Mouse (Mus musculus) retina, postnatal 7 days (tissue): ENCODE data around the gene Stx19.
A peak's percentile ranks its signal among the peaks of the same experiment; 100 is the strongest.

ENCODE experiments used
- DNase-seq: peaks from one replicate; pipeline ENCODE4 v3.0.0-alpha.2; 2012; ENCODE audit warnings: low read depth, low spot score

The Stx19 gene

DNA sequence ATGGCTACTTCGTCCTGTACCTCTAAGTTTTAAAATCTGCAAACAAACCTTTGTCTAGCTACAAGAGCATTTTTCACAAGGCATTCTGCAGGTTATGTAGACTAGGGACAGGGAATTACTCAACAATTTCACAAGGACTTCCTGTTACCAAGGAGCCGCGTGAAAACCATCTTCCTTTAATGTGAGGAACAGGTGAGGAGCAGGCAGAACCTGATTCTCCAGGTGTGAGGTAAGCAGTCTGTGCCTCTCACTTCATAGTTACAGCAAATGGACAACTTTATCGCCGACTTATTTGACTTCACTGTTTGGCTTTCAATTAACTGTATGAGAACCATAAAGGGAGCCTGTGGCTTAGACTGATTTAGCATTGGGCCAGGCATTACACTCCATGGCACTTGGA, at the start of gene Stx19:
Gene Stx19, plus strand, starts transcription at position 186 of the 400 bp plus-strand sequence.
- DNase-seq: no peak

- DNase-seq: no peak
Observed at GRCm38 (mm10) chr16:62773462-62773861, 41.0 kb upstream of the Stx19 start.

GRCm38 (mm10) chr16:62776034-62776433, 38.4 kb upstream of the Stx19 start:
- no peak for DNase-seq

GRCm38 (mm10) chr16:62778282-62778681, 36.2 kb upstream of the Stx19 start:
- DNase-seq: no peak

- no peak for DNase-seq
Observed at GRCm38 (mm10) chr16:62782229-62782628, 32.2 kb upstream of the Stx19 start.

DNA sequence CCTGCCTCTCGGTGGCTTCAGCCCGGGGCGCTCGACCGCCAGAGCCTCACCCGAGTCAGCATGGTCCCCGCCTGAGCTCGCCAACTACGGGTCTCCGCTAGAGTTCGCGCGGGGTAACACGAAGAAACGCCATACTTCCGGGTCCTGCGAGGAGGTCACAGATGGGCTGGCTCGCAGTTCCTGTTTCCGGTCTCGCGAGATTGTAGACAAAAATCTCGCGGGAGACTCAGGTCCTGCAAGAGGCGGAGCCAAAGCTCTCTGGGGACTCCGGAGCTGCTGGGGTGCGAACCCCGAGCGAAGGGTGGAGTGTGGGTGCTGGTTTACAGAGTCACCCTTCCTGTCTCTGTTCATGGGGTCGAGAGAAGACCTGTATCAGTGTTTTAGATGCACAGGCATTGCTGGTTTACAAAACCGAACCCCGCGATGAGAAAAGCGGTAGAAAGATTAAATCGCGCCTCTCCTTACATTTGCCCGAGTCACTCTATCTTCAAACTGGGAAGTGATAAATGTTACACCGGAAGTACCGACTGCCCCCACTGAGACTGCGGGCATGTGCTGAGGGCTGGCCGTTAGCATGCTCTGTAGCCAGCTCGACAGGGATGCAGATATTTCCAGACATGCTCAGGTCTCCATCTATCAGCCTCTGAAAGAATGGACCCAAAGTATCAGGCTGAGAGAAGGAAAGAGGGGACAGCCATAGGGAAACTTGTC, 27.7 kb upstream of the Stx19 start, which contains the start of gene Nsun3:
Gene Nsun3, minus strand, starts transcription at position 198 of the 711 bp plus-strand sequence.
- DNase-seq: peak; percentile 93

GRCm38 (mm10) chr16:62796608-62797007, 17.9 kb upstream of the Stx19 start:
- DNase-seq: no peak

DNA sequence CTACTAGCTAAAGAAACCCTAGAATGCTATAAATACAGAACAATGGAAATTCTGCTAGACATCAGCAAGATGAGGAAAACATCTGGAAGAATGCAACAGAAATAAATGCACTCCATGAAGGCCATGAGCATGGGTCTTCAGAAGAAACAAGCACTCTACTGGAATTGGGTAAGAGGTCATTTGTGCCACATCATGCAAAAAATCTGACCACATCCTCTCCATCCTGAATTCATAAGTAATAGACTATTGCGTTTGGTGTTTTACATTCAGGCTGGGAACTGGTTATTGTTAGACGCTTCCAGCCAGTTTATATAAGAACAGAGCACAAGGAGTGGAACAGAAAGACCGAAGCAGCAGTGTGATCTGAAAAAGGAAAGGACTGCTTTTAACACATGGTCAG, 15.7 kb upstream of the Stx19 start:
- DNase-seq: no peak

DNA sequence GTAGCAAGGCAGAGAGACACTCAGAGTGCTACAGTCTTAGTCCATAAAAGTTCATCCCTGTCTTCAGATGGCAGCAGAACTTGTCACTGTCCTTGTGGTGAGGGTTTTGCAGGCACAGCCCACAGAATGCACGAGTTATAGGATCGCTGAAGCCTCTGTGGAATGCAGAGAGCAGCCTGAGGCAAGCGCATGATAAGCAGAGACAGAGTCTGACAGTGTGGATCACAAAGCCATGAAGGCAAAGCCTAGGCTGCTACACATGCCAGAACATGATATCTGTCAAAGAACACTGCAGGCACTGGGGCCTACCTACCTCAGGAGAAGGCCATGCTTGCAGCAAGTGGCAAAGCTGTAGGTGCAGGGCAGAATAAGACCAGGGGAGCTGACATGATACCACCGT, 15.1 kb upstream of the Stx19 start:
- no peak for DNase-seq

DNA sequence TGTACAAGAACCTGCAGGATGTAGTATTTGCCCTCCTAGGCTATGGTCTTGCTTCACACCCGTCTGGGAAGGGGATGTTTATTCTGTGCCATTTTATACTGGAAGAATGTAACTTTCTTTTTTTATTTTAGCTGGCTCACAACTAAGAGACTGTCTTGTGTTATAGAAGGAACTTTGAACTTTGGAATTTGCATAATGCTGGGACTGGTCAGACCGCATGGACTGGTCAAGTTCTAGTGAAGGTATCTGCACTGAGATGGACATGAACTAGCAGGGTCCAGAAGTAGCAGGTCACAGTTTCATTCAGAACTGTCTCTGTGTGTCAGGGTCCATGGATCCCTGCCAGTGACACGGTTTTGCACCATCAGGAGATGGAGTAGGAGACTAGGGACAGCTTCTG, 14.6 kb upstream of the Stx19 start:
- DNase-seq: no peak

GRCm38 (mm10) chr16:62804621-62805020, 9.9 kb upstream of the Stx19 start:
- DNase-seq: no peak

- no peak for DNase-seq
Observed at GRCm38 (mm10) chr16:62807249-62807979, 7.1 kb upstream of the Stx19 start.

DNA sequence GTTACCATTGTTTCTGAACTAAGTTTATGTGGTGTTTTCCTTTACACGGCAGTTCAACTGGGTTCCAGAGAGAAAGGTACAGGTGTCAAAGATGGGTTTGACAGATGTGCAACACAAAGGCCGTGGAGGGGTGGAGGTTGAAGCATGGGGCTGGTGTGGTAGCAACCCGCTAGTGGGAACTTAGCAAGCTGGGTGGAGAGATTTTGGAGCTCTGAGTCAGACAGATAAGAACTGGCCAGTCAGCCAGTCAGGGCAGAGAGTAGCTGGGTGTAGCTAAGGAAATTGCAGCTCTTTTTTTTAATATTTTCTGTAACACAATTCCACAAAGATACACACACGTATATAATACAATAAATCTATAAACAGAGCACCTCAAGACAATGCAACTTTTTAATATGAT, 3.6 kb upstream of the Stx19 start:
- no peak for DNase-seq

DNA sequence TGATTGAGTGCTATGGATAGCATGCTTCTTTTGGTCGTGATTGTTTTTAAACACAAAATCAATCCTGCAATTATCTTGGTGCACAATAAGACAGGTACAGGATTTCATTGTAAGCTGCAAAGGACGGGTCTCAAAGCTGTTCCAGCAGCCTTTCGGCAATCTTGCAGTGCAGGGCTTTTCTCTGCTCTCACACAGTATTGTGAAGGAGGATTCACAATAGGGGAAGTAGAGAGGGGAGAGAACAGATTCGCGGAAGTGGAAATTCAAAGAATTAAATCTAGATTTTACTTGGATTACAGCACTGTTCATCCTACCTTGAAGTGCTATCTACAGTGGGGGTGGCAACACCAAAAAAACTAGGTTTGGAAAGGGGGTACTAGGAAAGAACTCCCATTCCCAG, 686 bp upstream of the Stx19 start:
- DNase-seq: no peak

DNA sequence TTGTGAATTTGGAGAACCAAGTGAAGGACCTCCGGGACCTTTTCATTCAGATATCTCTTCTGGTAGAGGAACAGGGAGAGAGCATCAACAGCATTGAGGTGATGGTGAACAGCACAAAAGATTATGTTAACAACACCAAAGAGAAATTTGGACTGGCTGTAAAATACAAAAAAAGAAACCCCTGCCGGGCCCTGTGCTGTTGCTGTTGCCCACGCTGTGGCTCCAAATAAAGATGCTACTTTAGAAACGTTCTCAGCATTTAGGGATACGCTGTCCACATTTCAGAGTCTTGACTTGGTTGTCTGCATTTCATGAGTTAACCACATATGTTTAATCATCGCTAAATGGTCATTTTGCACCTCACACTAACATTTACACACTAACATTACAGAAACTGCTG, 8.0 kb downstream of the Stx19 start:
- no peak for DNase-seq

DNA sequence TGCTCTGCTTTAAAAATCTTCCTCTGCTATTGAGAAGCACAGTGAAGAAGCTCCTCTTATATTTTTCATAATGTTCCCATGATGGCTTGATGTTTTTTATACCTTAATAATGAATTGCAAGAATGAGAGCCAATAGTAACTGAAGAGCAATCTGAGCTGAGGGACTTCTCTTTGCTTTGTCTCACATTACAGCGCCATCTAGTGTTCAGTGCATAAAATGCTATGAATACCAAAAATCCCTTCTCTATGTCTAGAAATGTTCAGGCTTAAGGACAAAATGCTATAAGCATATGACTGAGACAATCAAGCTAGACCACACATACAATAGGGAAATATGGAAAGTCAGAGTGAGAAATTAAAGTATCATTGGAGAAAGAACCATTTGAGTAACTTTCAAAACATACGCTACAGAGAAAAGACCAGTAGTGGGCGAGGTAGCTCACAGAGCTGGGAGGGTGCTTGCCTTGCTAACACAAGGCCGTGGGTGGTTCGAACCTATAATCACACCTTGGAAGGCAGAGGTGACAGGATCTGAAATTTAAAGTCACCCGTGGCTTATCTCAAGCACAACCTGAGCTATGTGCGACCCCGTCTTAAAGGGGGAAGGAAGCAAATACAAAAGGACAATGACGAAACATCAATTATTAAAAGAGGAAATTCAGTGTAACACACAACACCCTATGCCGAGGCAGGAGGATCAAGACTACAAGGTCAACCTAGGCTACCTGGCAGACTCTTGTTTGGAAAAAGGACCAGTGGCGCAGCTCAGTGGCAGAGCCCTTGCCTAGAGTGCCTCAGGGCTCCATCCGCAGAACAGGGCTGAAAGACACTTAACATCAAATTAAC, 11.9 kb downstream of the Stx19 start:
- peak; percentile 38 for DNase-seq

GRCm38 (mm10) chr16:62832027-62832426, 17.6 kb downstream of the Stx19 start:
- DNase-seq: no peak

- DNase-seq: peak; percentile 65
Observed at GRCm38 (mm10) chr16:62832481-62832880, 18.0 kb downstream of the Stx19 start.

DNA sequence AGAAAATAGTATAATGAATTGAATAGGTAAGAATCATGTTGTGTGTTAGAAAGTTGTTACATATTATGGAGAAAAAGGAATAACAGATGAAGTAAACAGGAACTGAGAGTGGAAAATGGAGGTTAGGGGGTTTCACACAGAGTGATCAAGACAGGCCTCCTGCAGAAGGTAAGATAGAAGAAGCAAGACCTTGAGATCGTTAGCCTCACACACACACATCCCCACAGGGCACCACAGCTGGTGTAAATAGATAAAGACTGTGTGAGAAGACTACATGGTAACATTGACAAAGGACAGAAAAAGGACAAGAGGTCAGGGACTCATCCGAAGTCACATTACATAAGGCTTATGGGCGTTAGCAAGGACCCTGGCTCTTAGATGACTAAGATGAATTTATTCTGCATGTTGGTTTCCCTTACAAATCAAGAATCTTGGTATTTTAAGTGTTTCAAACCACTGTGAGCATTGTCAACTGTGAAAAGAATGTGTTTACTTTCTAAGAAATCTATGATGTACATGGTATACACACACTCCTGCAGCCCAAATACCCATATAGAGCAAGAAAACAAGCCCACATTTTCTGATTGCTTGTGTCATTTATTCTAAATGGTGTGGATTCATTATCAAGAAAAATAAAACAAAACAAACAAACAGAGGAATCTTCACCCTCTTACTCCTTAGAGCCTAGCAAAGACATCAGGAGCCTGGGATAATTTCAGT, 19.7 kb downstream of the Stx19 start:
- no peak for DNase-seq

GRCm38 (mm10) chr16:62845341-62845740, 30.9 kb downstream of the Stx19 start:
- no peak for DNase-seq

GRCm38 (mm10) chr16:62846498-62847312, 32.2 kb downstream of the Stx19 start, which contains the start of gene Arl13b:
Gene Arl13b (minus strand): TSS chr16:62847040.
- peak; percentile 94 for DNase-seq
